Mouse (Mus musculus): ENCODE results near the gene Srrm2.

GRCm38 (mm10) chr17:23748026-23748425, 42.3 kb upstream of the Srrm2 start:
- TF ChIP-seq CTCF (IDR thresholded peaks at IDR 0.05; ENCODE audit: extremely low read depth, insufficient read depth, insufficient read length, insufficient replicate concordance) = no peak
- TF ChIP-seq POLR2A (IDR thresholded peaks at IDR 0.05; ENCODE audit: low read depth, low read length) = no peak

Measured in spleen, adult 2 months (tissue).